ENCODE assay signal across 8 mouse cellular contexts in genomic region chr3:37313371-37313770, GRCm38 (mm10). TPM values are rescaled to one million over a fixed set of nuclear protein-coding genes. Genes with fewer than 3 reads are reported as not detected.
DNase-seq lines count a peak whose midpoint lies in the region; ATAC-seq and TF ChIP-seq lines count a peak whose summit lies in the region.

No protein-coding gene starts in this region.

- peak overlapping the region; percentile 83 for H3K4me3 ChIP-seq in forebrain, embryonic 12.5 days (replicated peaks)
- 0 out of 2 replicates have a peak overlapping the region, but pooled peaks have one; percentile 75 for H3K4me3 ChIP-seq in intestine, postnatal 0 days (ENCODE audit: low read depth, low read length)
- H3K4me3 ChIP-seq in midbrain, embryonic 15.5 days: peak overlapping the region; percentile 94; the same call in 1 of the 2 replicates

- H3K9ac ChIP-seq in forebrain, embryonic 12.5 days: peak overlapping the region; percentile 33; the same call in 1 of the 2 replicates
- 0 out of 2 replicates have a peak overlapping the region, but pooled peaks have one; percentile 62 for H3K9ac ChIP-seq in intestine, postnatal 0 days (ENCODE audit: low read depth, low read length)
- no peak overlapping the region for H3K9ac ChIP-seq in midbrain, embryonic 15.5 days

- no peaks in the 10 kb centered on the region for H3K9me3 ChIP-seq in forebrain, embryonic 12.5 days
- no peaks in the 10 kb centered on the region for H3K9me3 ChIP-seq in intestine, postnatal 0 days (ENCODE audit: control insufficient read depth)
- no peaks in the 10 kb centered on the region for H3K9me3 ChIP-seq in midbrain, embryonic 15.5 days

- no peak overlapping the region for H3K27ac ChIP-seq in forebrain, embryonic 12.5 days
- H3K27ac ChIP-seq in intestine, postnatal 0 days (ENCODE audit: low read depth, low read length): no peak overlapping the region
- no peak overlapping the region for H3K27ac ChIP-seq in midbrain, embryonic 15.5 days

- H3K4me2 ChIP-seq in forebrain, embryonic 12.5 days: peak overlapping the region; percentile 67
- H3K4me2 ChIP-seq in intestine, postnatal 0 days (replicated peaks; ENCODE audit: low read depth): peak overlapping the region; percentile 88
- peak overlapping the region; percentile 74 for H3K4me2 ChIP-seq in midbrain, embryonic 15.5 days

- intact Hi-C loops in heart, postnatal 25 days (cut with DNase I): no loop called here

- ATAC-seq in forebrain, embryonic 12.5 days (ENCODE audit: low FRiP score): no peak
- no peak for ATAC-seq in intestine, postnatal 0 days
- no peak for ATAC-seq in midbrain, embryonic 15.5 days (replicated peaks)

- H3K27me3 ChIP-seq in forebrain, embryonic 12.5 days: no peaks in the 10 kb centered on the region
- no peaks in the 10 kb centered on the region for H3K27me3 ChIP-seq in intestine, postnatal 0 days (replicated peaks; ENCODE audit: control insufficient read depth, insufficient read depth, low read length)
- H3K27me3 ChIP-seq in midbrain, embryonic 15.5 days (replicated peaks): no peaks in the 10 kb centered on the region

- peak; percentile 21 to 41 for DNase-seq in heart, adult 18-20 months
- DNase-seq in heart, postnatal 25 days (ENCODE audit: low spot score): no peak
- DNase-seq in thymus, postnatal 25 days: peak; percentile 14
- no peak for DNase-seq in thymus, postnatal 4 days
- no peak for DNase-seq in cerebellum, postnatal 10 days

- 44% methylated on average over 1 of the region's 1 CpGs for WGBS in forebrain, embryonic 12.5 days
- 23% methylated on average over 1 of the region's 1 CpGs for WGBS in intestine, postnatal 0 days
- WGBS in midbrain, embryonic 15.5 days: 38% methylated on average over 1 of the region's 1 CpGs

- no peak for TF ChIP-seq CTCF in intestine, postnatal 0 days (IDR thresholded peaks at IDR 0.05; ENCODE audit: low read depth)

- no peaks in the 10 kb centered on the region for H3K36me3 ChIP-seq in forebrain, embryonic 12.5 days (replicated peaks)
- no peaks in the 10 kb centered on the region for H3K36me3 ChIP-seq in intestine, postnatal 0 days (ENCODE audit: control insufficient read depth, insufficient read depth)
- H3K36me3 ChIP-seq in midbrain, embryonic 15.5 days (replicated peaks): no peaks in the 10 kb centered on the region

- peaks cover 13% of the 10 kb centered on the region for H3K4me1 ChIP-seq in forebrain, embryonic 12.5 days
- H3K4me1 ChIP-seq in intestine, postnatal 0 days (replicated peaks; ENCODE audit: control insufficient read depth, insufficient read depth, low read length): no peaks in the 10 kb centered on the region
- peaks cover 3% of the 10 kb centered on the region; the same call in 1 of the 2 replicates for H3K4me1 ChIP-seq in midbrain, embryonic 15.5 days

RNA-seq across cellular contexts. Expression of gene Cetn4, which starts 0.9 kb away (rescaled TPM):
- total RNA-seq in heart, adult 18-20 months (2021): under 1 TPM; 0.37 to 0.95 TPM
- under 1 TPM; 0.20 to 0.49 TPM for total RNA-seq in heart, postnatal 25 days (2021)
- polyA plus RNA-seq in forebrain, embryonic 12.5 days (2016; fragmentation: Nextera tagmentation; extraction: Ambion mirVana): 2.1 and 2.9 TPM in 2 replicates
- polyA plus RNA-seq in intestine, postnatal 0 days (2015; fragmentation: Nextera tagmentation; extraction: Ambion mirVana): 1.0 and 1.4 TPM in 2 replicates
- 2.1 and 2.8 TPM in 2 replicates for polyA plus RNA-seq in midbrain, embryonic 15.5 days (2015; fragmentation: Nextera tagmentation; extraction: Ambion mirVana)

RNA-seq across cellular contexts. Expression of gene Bbs12, which starts 1.0 kb away (rescaled TPM):
- total RNA-seq in heart, adult 18-20 months (2021): 1 to 10 TPM in 1 of 2 experiments, under 1 TPM in 1; 0.77 to 1.2 TPM
- 1 to 10 TPM in 1 of 2 experiments, under 1 TPM in 1; 0.95 to 1.1 TPM for total RNA-seq in heart, postnatal 25 days (2021)
- 7.1 and 8.0 TPM in 2 replicates for polyA plus RNA-seq in forebrain, embryonic 12.5 days (2016; fragmentation: Nextera tagmentation; extraction: Ambion mirVana)
- polyA plus RNA-seq in intestine, postnatal 0 days (2015; fragmentation: Nextera tagmentation; extraction: Ambion mirVana): 1.7 TPM in 2 replicates
- 4.9 and 5.0 TPM in 2 replicates for polyA plus RNA-seq in midbrain, embryonic 15.5 days (2015; fragmentation: Nextera tagmentation; extraction: Ambion mirVana)

RNA-seq across cellular contexts. Expression of gene Fgf2, which starts 34.8 kb away (rescaled TPM):
- total RNA-seq in heart, adult 18-20 months (2021): 10 to 100 TPM in 1 of 2 experiments, 1 to 10 TPM in 1; 5.3 to 12.0 TPM
- 10 to 100 TPM in 1 of 2 experiments, 1 to 10 TPM in 1; 5.5 to 11.3 TPM for total RNA-seq in heart, postnatal 25 days (2021)
- 0.65 and 0.66 TPM in 2 replicates for polyA plus RNA-seq in forebrain, embryonic 12.5 days (2016; fragmentation: Nextera tagmentation; extraction: Ambion mirVana)
- polyA plus RNA-seq in intestine, postnatal 0 days (2015; fragmentation: Nextera tagmentation; extraction: Ambion mirVana): 1.0 and 1.1 TPM in 2 replicates
- 0.34 and 0.51 TPM in 2 replicates for polyA plus RNA-seq in midbrain, embryonic 15.5 days (2015; fragmentation: Nextera tagmentation; extraction: Ambion mirVana)

Comparison
In these comparisons a context has a peak if more than half of its experiments do, and no peak if none do; other contexts are left out.
1. DNase-seq: peak in heart, adult 18-20 months (2 of 2) and thymus, postnatal 25 days (single experiment); none in heart, postnatal 25 days (single experiment), thymus, postnatal 4 days (single experiment) and cerebellum, postnatal 10 days (0 of 2).
2. Peak in every context shown above with its lines, with median percentiles within 50 percentile points of each other: H3K4me2 ChIP-seq and H3K4me3 ChIP-seq.